Mouse (Mus musculus): Measurements from ENCODE around the gene Ppip5k2. TPM values are rescaled to one million over a fixed set of nuclear protein-coding genes. Genes with fewer than 3 reads are reported as not detected.

The Ppip5k2 gene
- polyA plus RNA-seq, 1 experiment from 2014 or later = 32.2 TPM

DNA sequence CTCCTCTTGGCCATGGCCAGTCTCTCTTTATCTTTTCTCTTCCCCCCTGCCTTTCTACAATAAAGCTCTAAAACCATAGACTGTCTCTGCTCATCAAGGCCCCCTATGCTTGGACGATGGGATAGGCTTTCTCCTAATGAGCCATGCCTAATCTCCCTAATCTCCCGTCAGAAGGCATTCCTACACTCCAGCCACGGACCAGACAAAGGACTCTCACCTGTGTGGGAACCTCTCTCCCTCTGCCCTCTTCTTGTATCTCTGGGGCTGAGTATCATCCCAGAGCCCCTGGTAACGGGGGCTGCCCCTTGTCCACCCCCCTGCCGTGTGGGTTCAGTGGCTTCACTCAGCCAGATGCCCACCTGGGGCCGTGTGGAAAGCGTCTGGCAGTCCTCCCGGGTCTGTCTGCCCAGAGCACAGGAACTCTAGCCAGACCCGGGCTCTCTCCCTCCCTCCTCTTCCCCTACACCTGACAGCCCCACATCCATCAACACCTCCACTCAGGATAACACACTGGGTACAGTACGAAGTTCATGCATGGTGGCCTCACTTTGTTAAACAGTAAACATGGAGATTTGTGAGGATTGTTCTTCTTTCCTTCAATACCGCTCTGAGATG is 71.1 kb downstream of the Ppip5k2 start:
- ATAC-seq (ENCODE audit: insufficient number of reproducible peaks, insufficient read depth, low FRiP score, low TSS enrichment, low read depth) = 0 out of 2 replicates have a peak, but pooled peaks have one; percentile 37

GRCm38 (mm10) chr1:97697273-97697672 is 72.9 kb downstream of the Ppip5k2 start:
- no peak overlapping the region for H3K27ac ChIP-seq
- 0 out of 2 replicates have a peak, but pooled peaks cover 4% of the 10 kb centered on the region for H3K4me1 ChIP-seq
- no peak overlapping the region for H3K9ac ChIP-seq
- H3K4me2 ChIP-seq = no peak overlapping the region
- no peak overlapping the region for H3K4me3 ChIP-seq
- H3K27me3 ChIP-seq = no peaks in the 10 kb centered on the region
- H3K36me3 ChIP-seq = no peaks in the 10 kb centered on the region
- no peaks in the 10 kb centered on the region for H3K9me3 ChIP-seq
- no peak for ATAC-seq (ENCODE audit: insufficient number of reproducible peaks, insufficient read depth, low FRiP score, low TSS enrichment, low read depth)
- 83% methylated on average over 1 of the region's 1 CpGs for WGBS

More for the DNA sequence above, 71.1 kb downstream of the Ppip5k2 start:
- no peaks in the 10 kb centered on the region; the same call in 1 of the 2 replicates for H3K36me3 ChIP-seq
- H3K4me2 ChIP-seq = no peak overlapping the region
- 22% methylated on average over 11 of the region's 11 CpGs for WGBS
- H3K9me3 ChIP-seq = no peaks in the 10 kb centered on the region
- H3K9ac ChIP-seq = no peak overlapping the region
- H3K27me3 ChIP-seq = no peaks in the 10 kb centered on the region
- no peak overlapping the region for H3K27ac ChIP-seq
- H3K4me3 ChIP-seq = no peak overlapping the region
- 0 out of 2 replicates have a peak, but pooled peaks cover 4% of the 10 kb centered on the region for H3K4me1 ChIP-seq

DNA sequence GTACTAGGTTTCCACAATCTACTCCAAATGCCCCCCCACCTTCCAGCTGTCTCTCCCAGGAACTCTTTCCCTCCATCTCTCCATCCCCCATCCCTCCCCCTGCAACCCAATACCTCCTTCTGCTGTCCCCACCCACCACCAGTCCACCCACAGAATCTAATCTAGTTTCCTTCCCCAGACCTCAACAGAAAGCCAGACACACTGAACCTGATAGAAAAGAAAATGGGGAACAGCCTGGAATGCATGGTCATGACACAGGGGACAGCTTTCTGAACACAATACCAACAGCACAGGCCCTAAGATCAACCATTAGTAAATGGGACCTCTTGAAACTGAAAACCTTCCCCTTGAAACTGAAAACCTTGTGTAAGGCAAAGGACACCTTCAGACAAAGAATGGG is 76.4 kb downstream of the Ppip5k2 start:
- H3K27ac ChIP-seq = no peak overlapping the region
- no peaks in the 10 kb centered on the region for H3K36me3 ChIP-seq
- H3K27me3 ChIP-seq = no peaks in the 10 kb centered on the region
- no peak overlapping the region for H3K4me3 ChIP-seq
- H3K9me3 ChIP-seq = no peaks in the 10 kb centered on the region
- H3K9ac ChIP-seq = no peak overlapping the region
- no peak for ATAC-seq (ENCODE audit: insufficient number of reproducible peaks, insufficient read depth, low FRiP score, low TSS enrichment, low read depth)
- H3K4me1 ChIP-seq = no peaks in the 10 kb centered on the region
- H3K4me2 ChIP-seq = no peak overlapping the region

DNA sequence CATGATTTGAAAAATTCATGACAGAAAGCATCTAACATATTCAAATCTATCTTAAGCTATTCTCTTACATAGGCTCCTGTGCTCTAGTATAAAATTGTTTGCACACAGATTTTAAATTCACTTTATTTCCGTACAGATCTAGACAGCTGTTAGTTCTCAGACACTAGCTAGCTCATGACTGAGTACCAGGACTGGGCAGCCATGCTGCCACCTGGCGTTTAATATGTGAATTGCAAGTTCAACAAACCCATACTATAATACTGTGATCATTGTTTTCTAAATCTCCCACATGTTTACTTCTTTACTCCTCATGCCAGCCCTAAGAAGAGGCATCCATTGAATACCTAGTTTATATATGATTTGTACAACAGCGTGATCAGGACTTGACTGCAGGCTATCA is 81.5 kb downstream of the Ppip5k2 start:
- Histone ChIP-seq H3K4me2 (no peak overlapping the region), H3K9ac (no peak overlapping the region), H3K27ac (no peak overlapping the region), H3K27me3 (no peaks in the 10 kb centered on the region), H3K4me3 (no peak overlapping the region), H3K9me3 (no peaks in the 10 kb centered on the region), H3K36me3 (no peaks in the 10 kb centered on the region), H3K4me1 (no peaks in the 10 kb centered on the region)
- no peak for ATAC-seq (ENCODE audit: insufficient number of reproducible peaks, insufficient read depth, low FRiP score, low TSS enrichment, low read depth)
- 15% methylated on average over 3 of the region's 3 CpGs for WGBS

- H3K9ac ChIP-seq = no peak overlapping the region
- no peaks in the 10 kb centered on the region for H3K36me3 ChIP-seq
- no peak overlapping the region for H3K4me2 ChIP-seq
- H3K4me1 ChIP-seq = no peaks in the 10 kb centered on the region
- no peak overlapping the region for H3K4me3 ChIP-seq
- H3K27me3 ChIP-seq = no peaks in the 10 kb centered on the region
- no peaks in the 10 kb centered on the region for H3K9me3 ChIP-seq
- WGBS = 71% methylated on average over 4 of the region's 4 CpGs
- no peak overlapping the region for H3K27ac ChIP-seq
- no peak for ATAC-seq (ENCODE audit: insufficient number of reproducible peaks, insufficient read depth, low FRiP score, low TSS enrichment, low read depth)
Observed at GRCm38 (mm10) chr1:97676526-97677177, 93.6 kb downstream of the Ppip5k2 start.

DNA sequence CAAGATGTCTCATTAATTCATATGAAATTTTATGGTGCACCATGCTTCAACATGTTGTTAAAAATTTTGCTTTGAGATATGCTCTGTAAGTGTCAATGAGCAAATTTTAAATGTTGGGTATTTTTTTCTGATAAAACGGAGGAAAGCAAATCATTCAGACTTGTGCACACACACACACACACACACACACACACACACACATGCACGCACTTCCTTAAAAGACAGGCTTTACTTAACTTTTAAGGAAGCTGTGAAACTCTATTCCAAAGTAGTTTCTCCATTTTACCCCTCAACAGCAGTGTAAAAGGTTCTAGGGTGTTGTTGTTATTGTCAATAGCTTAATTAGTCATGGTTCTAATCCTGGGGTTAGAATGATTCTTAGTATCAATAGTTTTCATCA is 94.1 kb downstream of the Ppip5k2 start:
- Histone ChIP-seq H3K9ac (no peak overlapping the region), H3K27ac (no peak overlapping the region), H3K36me3 (no peaks in the 10 kb centered on the region), H3K4me1 (no peaks in the 10 kb centered on the region), H3K4me3 (no peak overlapping the region), H3K27me3 (no peaks in the 10 kb centered on the region), H3K4me2 (no peak overlapping the region), H3K9me3 (no peaks in the 10 kb centered on the region)
- no peak for ATAC-seq (ENCODE audit: insufficient number of reproducible peaks, insufficient read depth, low FRiP score, low TSS enrichment, low read depth)
- WGBS = 64% methylated on average over 2 of the region's 2 CpGs

GRCm38 (mm10) chr1:97672849-97673248 is 97.4 kb downstream of the Ppip5k2 start:
- H3K36me3 ChIP-seq = no peaks in the 10 kb centered on the region
- no peak for ATAC-seq (ENCODE audit: insufficient number of reproducible peaks, insufficient read depth, low FRiP score, low TSS enrichment, low read depth)
- WGBS = 67% methylated on average over 2 of the region's 2 CpGs
- no peaks in the 10 kb centered on the region for H3K27me3 ChIP-seq
- H3K4me2 ChIP-seq = no peak overlapping the region
- H3K4me3 ChIP-seq = no peak overlapping the region
- no peaks in the 10 kb centered on the region for H3K4me1 ChIP-seq
- H3K9ac ChIP-seq = no peak overlapping the region
- H3K9me3 ChIP-seq = no peaks in the 10 kb centered on the region
- H3K27ac ChIP-seq = no peak overlapping the region

DNA sequence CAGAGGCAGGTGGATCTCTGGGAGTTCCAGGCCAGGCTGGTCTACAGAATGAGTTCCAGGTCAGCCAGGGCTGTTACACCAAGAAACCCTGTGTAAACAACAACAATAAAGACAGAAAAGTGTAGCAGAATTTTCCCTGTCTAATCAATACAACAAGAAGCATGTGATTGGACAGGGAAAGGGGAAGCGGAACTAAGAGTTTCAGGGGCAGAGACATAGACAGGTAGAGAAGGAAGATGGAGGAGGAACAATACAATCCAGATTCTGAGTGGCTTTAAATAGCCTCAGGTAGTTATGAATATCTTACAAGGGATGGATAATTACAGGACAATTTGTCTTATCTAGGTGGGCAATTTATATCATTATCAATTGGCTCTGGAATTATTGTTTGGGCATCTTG is 102.9 kb downstream of the Ppip5k2 start:
- Histone ChIP-seq H3K4me3 (no peak overlapping the region), H3K9ac (no peak overlapping the region), H3K4me2 (no peak overlapping the region), H3K27me3 (no peaks in the 10 kb centered on the region), H3K36me3 (no peaks in the 10 kb centered on the region), H3K9me3 (no peaks in the 10 kb centered on the region), H3K27ac (no peak overlapping the region), H3K4me1 (no peaks in the 10 kb centered on the region)
- 95% methylated on average over 1 of the region's 1 CpGs for WGBS
- ATAC-seq (ENCODE audit: insufficient number of reproducible peaks, insufficient read depth, low FRiP score, low TSS enrichment, low read depth) = no peak

DNA sequence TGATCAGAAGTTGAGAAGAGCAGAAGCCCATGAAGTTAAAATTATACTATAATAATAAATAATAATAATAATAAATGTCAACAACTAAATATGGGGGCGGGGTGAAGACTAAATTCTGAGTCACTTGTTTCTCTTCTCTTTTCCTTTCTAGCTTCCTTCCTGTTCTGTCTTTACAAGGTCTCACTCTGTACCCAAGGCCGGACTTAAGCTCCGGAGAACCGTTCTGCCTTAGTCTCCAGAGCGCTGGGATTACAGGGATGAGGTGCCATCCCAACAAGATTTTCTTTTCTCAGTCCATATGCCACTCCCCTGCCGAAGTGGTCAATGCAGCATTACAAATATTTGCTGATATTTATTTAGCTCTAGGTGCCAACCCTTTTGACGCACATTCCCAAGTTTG is 107.9 kb downstream of the Ppip5k2 start:
- no peaks in the 10 kb centered on the region for H3K9me3 ChIP-seq
- peaks cover 16% of the 10 kb centered on the region for H3K4me1 ChIP-seq
- H3K9ac ChIP-seq = peak overlapping the region; percentile 88
- H3K36me3 ChIP-seq = no peaks in the 10 kb centered on the region
- H3K4me2 ChIP-seq = peak overlapping the region; percentile 90
- 18% methylated on average over 7 of the region's 7 CpGs for WGBS
- peak overlapping the region; percentile 92; the same call in 1 of the 2 replicates for H3K27ac ChIP-seq
- no peaks in the 10 kb centered on the region for H3K27me3 ChIP-seq
- H3K4me3 ChIP-seq = peak overlapping the region; percentile 89
- ATAC-seq (ENCODE audit: insufficient number of reproducible peaks, insufficient read depth, low FRiP score, low TSS enrichment, low read depth) = no peak

DNA sequence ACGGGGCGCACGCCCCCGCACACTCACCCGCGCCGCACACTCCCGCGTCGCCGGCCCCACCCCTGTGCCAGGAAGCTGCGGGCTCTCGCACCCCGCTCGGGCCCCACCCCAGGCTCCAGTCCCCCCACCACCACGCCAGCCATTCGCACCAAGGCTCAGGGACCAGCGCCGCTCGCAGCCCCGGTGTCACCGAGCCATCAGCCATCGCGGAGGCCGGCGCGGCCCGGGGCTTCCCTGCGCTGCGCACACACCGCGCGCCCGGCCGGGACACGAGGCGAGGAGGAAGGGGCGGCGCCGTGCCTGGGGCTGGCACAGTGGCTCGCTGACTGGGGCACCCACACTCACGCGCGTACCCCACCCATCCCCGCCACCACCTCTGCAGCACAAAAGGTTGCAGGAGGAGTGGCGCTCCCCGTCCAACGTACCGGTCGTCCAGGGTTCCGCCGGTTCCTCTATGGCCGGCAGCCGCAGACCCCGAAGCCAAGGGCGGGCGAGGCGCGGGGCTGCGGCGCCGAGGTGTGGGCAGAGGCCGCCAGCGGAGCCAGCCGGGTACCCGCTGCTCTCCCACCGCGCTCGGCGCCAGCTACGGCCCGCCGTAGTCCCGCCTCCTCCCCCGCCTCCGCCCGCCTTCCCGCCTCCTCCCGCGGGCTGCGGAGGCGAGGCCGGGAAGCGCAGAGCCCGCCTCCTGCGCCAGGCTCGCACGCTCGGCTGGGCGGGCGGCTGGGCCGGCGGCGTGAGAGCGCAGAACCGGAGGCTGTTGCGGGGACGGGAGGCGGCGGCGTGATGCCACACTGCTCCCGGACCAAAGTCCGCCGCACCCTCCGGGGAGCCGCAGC is 108.6 kb downstream of the Ppip5k2 start, which contains the start of gene D1Ertd622e:
TSS of gene D1Ertd622e (minus strand) at position 669 of the 836 bp plus-strand sequence.
- under 1% methylated on average over 99 of the region's 106 CpGs for WGBS
- Histone ChIP-seq H3K4me2 (peak within 1 kb of the TSS; percentile 90), H3K36me3 (no peaks in the 10 kb centered on the region), H3K9ac (peak within 1 kb of the TSS; percentile 88), H3K27me3 (no peaks in the 10 kb centered on the region), H3K4me3 (peak within 1 kb of the TSS; percentile 89), H3K27ac (peak within 1 kb of the TSS; percentile 92), H3K4me1 (peaks cover 23% of the 10 kb centered on the region), H3K9me3 (no peaks in the 10 kb centered on the region)
- peak; percentile 94 for ATAC-seq (ENCODE audit: insufficient number of reproducible peaks, insufficient read depth, low FRiP score, low TSS enrichment, low read depth)

DNA sequence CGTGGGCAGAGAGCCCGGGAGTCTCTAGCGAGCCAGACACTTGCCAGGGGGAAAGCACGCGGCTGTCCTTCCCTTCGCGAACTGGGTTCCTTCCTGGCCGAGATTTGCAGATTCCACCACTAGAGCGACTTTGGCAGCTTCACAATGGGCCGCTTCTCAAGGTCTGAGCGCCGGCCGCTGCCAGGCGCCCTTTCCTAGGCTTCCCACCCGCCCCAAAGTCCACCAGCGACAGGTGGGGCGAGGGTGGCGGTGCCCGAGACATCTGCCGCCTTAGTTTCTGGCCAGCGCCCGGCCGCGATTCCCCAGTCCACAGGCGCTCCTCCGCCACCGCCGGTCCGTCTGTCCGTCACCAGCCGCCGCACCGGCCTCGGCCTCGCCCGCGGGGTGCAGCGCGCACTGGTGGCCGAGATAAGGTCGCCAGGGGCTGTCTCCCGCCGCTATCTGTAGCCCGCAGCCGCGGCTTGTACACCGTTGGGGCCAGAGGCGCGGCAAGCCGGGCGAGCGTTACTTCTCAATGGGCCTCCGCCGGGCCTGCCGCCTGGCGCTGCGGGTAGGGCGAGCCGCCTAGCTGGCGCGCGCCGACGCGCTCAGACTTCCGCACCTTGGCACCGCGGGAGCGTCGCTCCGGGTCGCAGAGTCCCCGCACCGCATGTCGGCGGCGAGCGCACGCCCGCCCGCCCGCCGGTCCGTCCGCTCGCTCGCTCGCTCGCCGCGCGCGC is 109.4 kb downstream of the Ppip5k2 start:
- Histone ChIP-seq H3K27ac (peak overlapping the region; percentile 92), H3K9me3 (no peaks in the 10 kb centered on the region), H3K4me2 (peak overlapping the region; percentile 90), H3K9ac (peak overlapping the region; percentile 88), H3K27me3 (no peaks in the 10 kb centered on the region), H3K36me3 (no peaks in the 10 kb centered on the region), H3K4me1 (peaks cover 30% of the 10 kb centered on the region), H3K4me3 (peak overlapping the region; percentile 89)
- under 1% methylated on average over 65 of the region's 93 CpGs for WGBS
- ATAC-seq (ENCODE audit: insufficient number of reproducible peaks, insufficient read depth, low FRiP score, low TSS enrichment, low read depth) = peak; percentile 57

All from embryonic facial prominence, embryonic 13.5 days (tissue).